Mouse (Mus musculus) lung, postnatal 4 days (tissue): ENCODE data around the gene Aoc1.

ENCODE experiments used
- DNase-seq, 2 experiments: peaks; one replicate each; pipeline ENCODE4 v3.0.0; 2021

The Aoc1 gene

DNA sequence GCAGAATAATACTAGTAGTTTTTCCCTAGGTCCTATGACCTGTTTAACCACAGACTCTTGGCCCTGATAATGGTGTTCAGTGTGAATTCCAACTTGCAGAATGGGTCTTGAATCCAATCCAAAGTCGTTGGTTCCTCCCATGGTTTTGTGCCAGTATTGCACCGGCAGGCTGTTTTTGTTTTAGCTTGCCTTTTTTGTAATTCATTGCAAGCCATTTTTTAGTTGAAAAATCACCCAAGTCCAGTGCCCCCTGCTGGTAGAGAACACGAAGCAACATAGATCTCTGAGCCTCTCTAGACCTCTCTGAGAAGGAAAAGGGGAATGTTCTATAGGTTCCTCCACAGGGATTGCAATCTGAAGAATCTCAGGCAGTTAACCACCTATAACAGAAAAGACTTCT, 39.3 kb downstream of the Aoc1 start:
- DNase-seq, result peak in 1 of 2 experiments; percentile 17

DNA sequence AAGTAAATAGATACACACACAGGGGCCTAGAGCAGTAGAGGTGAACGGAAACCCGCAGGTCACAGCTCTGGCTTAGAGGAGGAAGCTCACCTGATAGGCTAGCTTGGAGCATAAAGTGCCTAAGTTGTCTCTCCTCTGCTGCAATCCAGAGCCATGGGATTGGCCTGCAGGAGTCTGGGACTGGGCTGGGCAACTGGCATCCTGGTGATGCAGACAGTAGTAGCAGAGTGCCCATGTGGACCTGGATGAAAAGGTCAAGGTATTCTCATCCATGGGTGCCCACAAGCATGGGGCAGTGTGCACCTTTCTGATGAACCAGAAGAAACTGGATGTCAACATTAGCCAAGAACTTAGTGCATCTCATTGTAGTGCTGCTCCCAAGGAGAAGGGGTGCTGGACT, 40.9 kb downstream of the Aoc1 start:
- no peak for DNase-seq

DNA sequence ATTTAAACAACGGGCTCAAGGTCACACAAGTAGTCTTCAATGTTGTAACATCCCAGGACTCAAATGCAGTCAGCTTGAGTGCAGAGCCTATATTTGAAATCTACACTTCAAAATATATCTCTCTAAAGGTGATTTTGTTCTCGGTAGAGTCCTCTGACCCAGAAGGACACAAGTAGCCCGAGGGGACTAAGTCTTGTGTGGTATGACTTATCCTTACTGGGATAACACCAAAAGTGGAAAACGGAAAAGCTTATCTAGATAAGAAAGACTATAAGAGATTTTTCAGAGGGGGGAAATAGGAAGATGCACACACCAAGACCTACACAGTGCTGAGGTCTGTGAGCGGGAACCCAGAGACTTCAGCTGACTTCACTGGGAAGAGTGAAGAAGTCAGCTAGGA, 56.9 kb downstream of the Aoc1 start, which contains the start of gene 1600015I10Rik:
Gene 1600015I10Rik (plus strand): TSS at position 301 of the 400 bp plus-strand sequence.
- no peak for DNase-seq

DNA sequence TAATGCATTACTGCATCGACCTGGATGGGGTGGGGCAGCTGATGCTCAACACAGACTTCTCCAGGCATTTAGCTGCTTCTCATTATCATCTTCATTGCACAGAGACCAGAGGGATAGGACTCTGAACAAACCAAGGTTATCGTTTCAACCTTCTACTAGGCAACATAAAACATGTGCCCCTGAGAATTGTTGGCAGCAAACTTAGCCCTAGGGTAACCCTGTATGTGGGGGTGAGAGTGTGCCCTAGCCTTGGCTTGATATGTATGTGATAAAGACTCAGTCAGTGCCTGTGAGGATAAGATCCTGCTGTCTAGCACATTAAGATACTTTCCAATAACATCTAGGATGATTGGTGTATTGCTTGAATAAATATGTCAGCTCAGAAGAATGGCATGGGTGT, 76.9 kb downstream of the Aoc1 start:
- no peak for DNase-seq

DNA sequence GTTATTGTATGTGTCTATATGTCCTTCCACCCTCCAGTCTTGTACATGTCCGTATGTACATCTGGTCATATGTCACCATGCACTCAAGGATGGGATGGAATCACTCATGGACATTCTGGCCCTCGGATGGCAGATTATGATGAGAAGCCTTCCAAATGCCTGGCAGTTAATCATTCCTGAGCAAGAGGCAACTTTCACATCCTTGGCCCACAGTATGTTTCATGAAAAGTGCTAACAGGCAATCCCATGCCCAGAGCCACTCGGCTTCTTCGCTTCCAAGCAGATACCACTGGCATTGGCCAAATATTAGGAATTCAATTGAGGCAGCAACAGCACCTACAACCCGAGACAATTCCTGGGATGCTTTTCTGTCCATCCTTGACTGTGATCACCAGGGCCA, 78.0 kb downstream of the Aoc1 start:
- DNase-seq, result no peak

DNA sequence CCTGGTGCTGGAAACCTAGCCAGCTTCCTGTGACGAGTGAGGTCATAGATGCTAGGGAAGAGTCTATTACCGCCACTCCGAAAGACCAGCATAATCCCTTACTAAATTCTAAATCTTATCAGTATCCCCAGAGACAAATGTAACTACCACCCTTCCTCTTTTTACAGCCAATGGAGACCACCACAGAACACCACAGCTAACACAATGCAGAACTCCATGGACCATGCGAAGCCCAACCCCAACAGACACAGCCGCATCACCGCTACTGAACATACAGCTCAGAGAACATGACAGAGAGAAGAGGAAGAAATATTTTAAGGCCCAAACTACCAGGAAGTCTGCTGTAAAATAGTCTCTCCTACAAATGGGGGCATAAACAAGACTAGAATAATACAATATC, 78.9 kb downstream of the Aoc1 start:
- DNase-seq, result no peak

DNA sequence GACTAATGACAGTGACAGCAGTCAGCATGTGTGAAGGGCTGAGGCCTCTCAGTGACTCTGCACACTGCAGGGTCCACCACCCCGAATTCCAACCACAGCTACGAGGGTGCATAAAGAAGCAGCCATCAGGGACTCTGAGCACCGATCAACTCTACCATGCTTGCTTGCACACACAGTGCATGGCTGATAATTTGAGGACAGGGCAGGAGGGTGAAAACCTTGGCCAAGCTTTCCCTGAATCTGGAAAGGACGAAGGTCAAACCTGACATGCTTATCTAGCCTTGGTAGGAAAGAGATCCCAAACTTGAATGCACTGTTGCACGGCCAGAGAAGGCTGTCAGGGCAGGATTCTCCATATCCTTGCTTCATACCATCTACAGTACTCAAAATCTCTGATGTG, 80.5 kb downstream of the Aoc1 start:
- DNase-seq, result no peak

DNA sequence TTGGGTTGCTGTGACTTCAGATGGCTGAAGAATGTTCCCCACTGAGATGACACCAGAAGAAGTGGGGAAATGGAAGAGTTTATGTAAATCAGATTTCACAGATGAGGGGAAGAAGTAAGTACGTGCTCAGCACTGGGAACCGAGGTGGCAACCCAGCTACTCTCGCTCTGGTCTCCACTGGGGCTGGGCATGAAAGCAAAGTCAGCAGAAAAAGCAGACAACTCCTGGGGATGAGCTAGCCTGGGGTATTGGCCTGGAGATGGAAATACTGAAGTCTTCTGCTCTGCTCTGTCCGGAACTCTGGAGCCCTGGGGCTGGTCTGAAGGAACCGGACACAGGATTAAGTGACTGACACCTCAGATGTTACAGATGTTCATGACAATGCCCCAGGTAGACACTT, 81.5 kb downstream of the Aoc1 start:
- no peak for DNase-seq

DNA sequence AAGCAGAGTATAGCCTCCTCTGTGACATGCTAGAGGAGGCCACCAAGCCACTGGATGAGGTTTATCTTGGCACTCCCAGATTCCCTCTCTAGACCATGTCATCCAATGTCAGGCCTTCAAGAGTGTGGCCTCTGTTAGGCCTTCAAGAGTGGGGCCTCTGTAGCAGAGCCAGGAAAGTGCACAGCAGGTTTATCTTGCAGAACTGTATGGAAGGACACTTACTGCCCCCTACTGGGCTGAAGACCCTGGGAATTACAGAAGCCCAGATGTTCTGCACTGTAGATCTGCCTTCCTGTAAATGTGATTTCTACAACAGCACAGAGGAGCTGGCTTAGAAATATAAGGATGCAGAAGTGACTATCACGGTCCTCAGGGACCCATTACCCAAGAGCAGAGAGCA, 82.2 kb downstream of the Aoc1 start:
- peak; percentile 36 to 62 for DNase-seq

DNA sequence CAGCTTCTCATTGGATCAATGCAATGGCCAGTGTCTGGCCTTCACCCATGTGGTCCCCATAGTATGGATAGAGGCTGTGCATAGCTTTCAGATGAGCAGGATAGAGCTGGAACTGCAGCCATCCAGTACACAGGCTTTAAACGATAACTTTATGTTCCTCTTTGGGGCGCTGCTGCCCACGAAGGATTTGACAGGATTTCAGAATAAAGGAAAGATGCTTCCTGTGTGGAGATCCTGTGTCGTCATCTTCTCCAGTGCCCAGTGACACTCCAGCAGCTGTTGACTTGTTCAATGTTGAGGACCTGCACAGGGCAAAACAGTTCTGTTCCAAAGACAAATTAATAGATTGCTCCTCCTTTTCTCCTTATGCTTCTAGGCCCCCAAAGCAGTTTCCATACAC, 84.1 kb downstream of the Aoc1 start:
- no peak for DNase-seq

DNA sequence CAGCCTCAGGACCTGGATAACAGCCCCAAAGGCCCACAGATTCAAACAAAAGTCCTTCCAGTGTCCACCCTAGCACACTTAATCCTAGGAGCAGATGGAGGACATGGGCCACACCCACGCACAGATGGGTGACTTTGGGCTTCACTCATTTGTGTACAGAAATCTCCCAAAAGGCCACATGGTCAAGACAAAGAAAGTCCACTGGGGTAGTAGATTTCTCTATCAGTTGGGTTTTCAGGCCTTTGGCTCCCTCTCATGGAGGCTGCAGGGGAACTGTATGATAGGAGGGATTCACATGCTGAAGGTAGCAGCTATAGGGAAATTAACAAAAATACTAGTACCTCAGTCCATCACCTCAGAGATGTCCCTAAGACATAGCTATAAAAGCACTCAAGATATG, 85.4 kb downstream of the Aoc1 start:
- DNase-seq, result peak; percentile 32 to 34
